In the genomic region with DNA sequence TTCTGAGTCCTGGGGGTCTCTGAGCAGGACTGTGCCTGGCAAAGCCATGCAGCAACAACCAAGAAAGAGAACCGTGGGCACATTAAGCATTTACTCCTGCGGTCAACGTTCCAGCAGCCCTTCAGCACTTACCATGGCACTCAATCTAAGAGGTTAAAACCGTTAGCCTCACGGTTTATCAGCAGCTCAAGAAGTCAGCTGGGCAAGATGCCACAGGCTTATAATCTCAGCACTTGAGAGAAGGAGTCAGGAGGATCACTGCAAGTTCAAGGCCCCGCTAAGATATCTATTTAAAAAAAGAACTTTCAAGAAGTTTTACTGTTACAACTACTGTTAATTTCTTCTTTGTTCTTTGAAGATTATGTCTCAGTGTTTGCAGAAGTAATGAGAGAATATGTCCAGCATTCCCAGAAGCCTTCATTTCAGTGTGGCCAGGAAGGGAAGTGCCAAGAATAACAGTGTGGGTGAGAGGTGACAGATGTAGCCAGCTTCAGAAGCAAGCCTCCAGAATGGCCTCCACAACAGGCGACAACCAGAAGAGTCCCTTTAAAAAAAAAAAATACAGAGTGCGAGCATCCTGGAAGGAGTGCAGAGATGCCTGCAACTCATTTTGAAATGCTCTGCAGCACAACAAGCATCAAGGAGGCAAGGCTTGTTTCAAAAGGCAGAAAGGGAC, we compare ENCODE assay signal across 14 mouse cellular contexts.
A peak's percentile ranks its signal among the peaks of the same experiment; 100 is the strongest.
DNase-seq lines count a peak whose midpoint lies in the region; ATAC-seq and TF ChIP-seq lines count a peak whose summit lies in the region.
"Had no signal": no experiment of that assay in that cellular context is flagged by ENCODE, and none has a peak within 500 bp of the region (broad histone marks: within the 10 kb centered on the region; RNA-seq: fewer than 3 reads in every experiment).

No protein-coding gene starts in this region.

- H3K4me1 ChIP-seq in kidney, adult 2 months (ENCODE audit: control insufficient read depth, insufficient read depth, low read length): no peaks in the 10 kb centered on the region
- H3K4me1 ChIP-seq in kidney, embryonic 14.5 days (ENCODE audit: control insufficient read depth, insufficient read depth, low read length): no peaks in the 10 kb centered on the region
- H3K4me1 ChIP-seq in heart, postnatal 0 days (ENCODE audit: control insufficient read depth, insufficient read depth): peaks cover 25% of the 10 kb centered on the region
- H3K4me1 ChIP-seq in hindbrain, embryonic 11.5 days (replicated peaks; ENCODE audit: control insufficient read depth, insufficient read depth, low read length): no peaks in the 10 kb centered on the region

- no peak overlapping the region for H3K4me3 ChIP-seq in kidney, adult 2 months (ENCODE audit: insufficient read depth, low read depth, low read length)
- H3K4me3 ChIP-seq in kidney, embryonic 14.5 days (ENCODE audit: low read length): no peak overlapping the region
- no peak overlapping the region for H3K4me3 ChIP-seq in heart, postnatal 0 days (ENCODE audit: low read depth, low read length)
- no peak overlapping the region for H3K4me3 ChIP-seq in hindbrain, embryonic 11.5 days (ENCODE audit: low read depth, low read length)
- H3K4me3 ChIP-seq: gastrocnemius, adult 2 months; hindbrain, embryonic 13.5 days; neural tube, embryonic 13.5 days had no signal

- no peak for TF ChIP-seq CTCF in kidney, adult 2 months (conservative IDR thresholded peaks at IDR 0.05; ENCODE audit: insufficient read depth, insufficient read length, low read depth, low read length)
- TF ChIP-seq CTCF in heart, postnatal 0 days (IDR thresholded peaks at IDR 0.05; ENCODE audit: low read depth): no peak

- TF ChIP-seq EP300 in heart, postnatal 0 days (IDR thresholded peaks at IDR 0.05; ENCODE audit: low read depth): no peak

- H3K9me3 ChIP-seq in kidney, embryonic 14.5 days (ENCODE audit: control insufficient read depth, low read length): no peaks in the 10 kb centered on the region
- no peaks in the 10 kb centered on the region for H3K9me3 ChIP-seq in heart, postnatal 0 days (replicated peaks; ENCODE audit: control insufficient read depth, low read length)
- no peaks in the 10 kb centered on the region for H3K9me3 ChIP-seq in hindbrain, embryonic 11.5 days (ENCODE audit: control insufficient read depth, low read length)
- H3K9me3 ChIP-seq: hindbrain, embryonic 13.5 days had no signal

- H3K36me3 ChIP-seq in kidney, adult 2 months (ENCODE audit: control insufficient read depth, insufficient read depth, low read length): no peaks in the 10 kb centered on the region
- no peaks in the 10 kb centered on the region for H3K36me3 ChIP-seq in kidney, embryonic 14.5 days (ENCODE audit: control insufficient read depth, insufficient read depth, low read length)
- H3K36me3 ChIP-seq in heart, postnatal 0 days (replicated peaks; ENCODE audit: control insufficient read depth, insufficient read depth, low read length): no peaks in the 10 kb centered on the region
- no peaks in the 10 kb centered on the region for H3K36me3 ChIP-seq in hindbrain, embryonic 11.5 days (ENCODE audit: control insufficient read depth, insufficient read depth, low read length)
- H3K36me3 ChIP-seq: hindbrain, embryonic 13.5 days; neural tube, embryonic 13.5 days had no signal

- H3K4me2 ChIP-seq in kidney, embryonic 14.5 days (replicated peaks; ENCODE audit: low read depth, low read length): no peak overlapping the region
- H3K4me2 ChIP-seq in heart, postnatal 0 days (ENCODE audit: low read depth, low read length): no peak overlapping the region
- H3K4me2 ChIP-seq in hindbrain, embryonic 11.5 days (replicated peaks; ENCODE audit: low read depth, low read length): no peak overlapping the region
- H3K4me2 ChIP-seq: hindbrain, embryonic 13.5 days; neural tube, embryonic 13.5 days had no signal

- ATAC-seq in kidney, embryonic 14.5 days (ENCODE audit: low FRiP score, low TSS enrichment): no peak
- ATAC-seq in heart, postnatal 0 days (ENCODE audit: insufficient read depth, low read depth): no peak
- ATAC-seq in megakaryocyte progenitor cell, adult 5-6 weeks (replicated peaks; ENCODE audit: poor library complexity): peak; percentile 83
- no peak for ATAC-seq in hindbrain, embryonic 11.5 days (ENCODE audit: low FRiP score)
- ATAC-seq: activated CD4-positive, CD25-positive, alpha-beta regulatory T cell, adult 4 months; midbrain, embryonic 16.5 days had no signal

- peak; percentile 40 for DNase-seq in kidney, adult 2 months
- DNase-seq in brain, adult 2 months (ENCODE audit: low read depth, low spot score): peak; percentile 48
- peak; percentile 10 for DNase-seq in heart, postnatal 0 days (ENCODE audit: low spot score)
- DNase-seq in urinary bladder, postnatal 14 days (ENCODE audit: low spot score): no peak
- no peak for DNase-seq in hindbrain, embryonic 11.5 days (ENCODE audit: low spot score)
- DNase-seq: cerebellum, adult 2 months; gastrocnemius, adult 2 months had no signal

- H3K27me3 ChIP-seq in kidney, adult 2 months (replicated peaks; ENCODE audit: control insufficient read depth, insufficient read depth, low read length): no peaks in the 10 kb centered on the region
- no peaks in the 10 kb centered on the region for H3K27me3 ChIP-seq in kidney, embryonic 14.5 days (ENCODE audit: control insufficient read depth, insufficient read depth, low read length)
- H3K27me3 ChIP-seq in heart, postnatal 0 days (ENCODE audit: control insufficient read depth, insufficient read depth, low read length): no peaks in the 10 kb centered on the region
- H3K27me3 ChIP-seq in hindbrain, embryonic 11.5 days (ENCODE audit: control insufficient read depth, insufficient read depth, low read length): no peaks in the 10 kb centered on the region
- H3K27me3 ChIP-seq: hindbrain, embryonic 13.5 days; neural tube, embryonic 13.5 days had no signal

- no peak overlapping the region for H3K9ac ChIP-seq in kidney, embryonic 14.5 days (ENCODE audit: low read depth, low read length)
- H3K9ac ChIP-seq in heart, postnatal 0 days (replicated peaks; ENCODE audit: low read depth, low read length): no peak overlapping the region
- H3K9ac ChIP-seq in hindbrain, embryonic 11.5 days (ENCODE audit: low read depth, low read length): no peak overlapping the region
- H3K9ac ChIP-seq: hindbrain, embryonic 13.5 days; neural tube, embryonic 13.5 days had no signal

- 65% methylated on average over 8 of the region's 8 CpGs for WGBS in kidney, adult 2 months
- WGBS in kidney, embryonic 14.5 days: 58% methylated on average over 8 of the region's 8 CpGs
- 15% methylated on average over 8 of the region's 8 CpGs for WGBS in heart, postnatal 0 days
- 81% methylated on average over 8 of the region's 8 CpGs for WGBS in hindbrain, embryonic 11.5 days

- TF ChIP-seq POLR2A in kidney, adult 2 months (IDR thresholded peaks at IDR 0.05; ENCODE audit: low read depth, low read length): no peak

- H3K27ac ChIP-seq in kidney, adult 2 months (ENCODE audit: insufficient read depth, low read depth, low read length): no peak overlapping the region
- no peak overlapping the region for H3K27ac ChIP-seq in kidney, embryonic 14.5 days (ENCODE audit: low read depth, low read length)
- no peak overlapping the region for H3K27ac ChIP-seq in heart, postnatal 0 days (ENCODE audit: low read depth)
- H3K27ac ChIP-seq in hindbrain, embryonic 11.5 days (ENCODE audit: low read depth, low read length): no peak overlapping the region
- H3K27ac ChIP-seq: gastrocnemius, adult 2 months; hindbrain, embryonic 13.5 days; macrophage; neural tube, embryonic 13.5 days had no signal

Comparison
In these comparisons a context has a peak if more than half of its experiments do, and no peak if none do; other contexts are left out.
1. DNase-seq: peak in kidney, adult 2 months (single experiment), brain, adult 2 months (single experiment) and heart, postnatal 0 days (single experiment); none in urinary bladder, postnatal 14 days (single experiment) and hindbrain, embryonic 11.5 days (single experiment).